Mouse (Mus musculus): ENCODE results near the gene B130006D01Rik.

GRCm38 (mm10) chr11:95762996-95763395 lies 39.6 kb downstream of the B130006D01Rik start:
- TF ChIP-seq CTCF (IDR thresholded peaks at IDR 0.05; ENCODE audit: low read depth) (no peak), EP300 (IDR thresholded peaks at IDR 0.05; ENCODE audit: low read depth) (no peak)
